Mouse (Mus musculus): ENCODE measurements around the gene Ddo.

- TF ChIP-seq CTCF (IDR thresholded peaks at IDR 0.05; ENCODE audit: low read depth, low read length) (no peak), GATA2 (IDR thresholded peaks at IDR 0.05; ENCODE audit: borderline replicate concordance, low read depth, low read length) (no peak), POLR2AphosphoS5 (IDR thresholded peaks at IDR 0.05; ENCODE audit: insufficient replicate concordance, low read depth, low read length) (no peak), GATA1 (IDR thresholded peaks at IDR 0.05; ENCODE audit: borderline replicate concordance, low read length) (no peak)
These were observed 86.9 kb downstream of the Ddo start for GRCm38 (mm10) chr10:40716713-40717112.

All from G1E (cell line).